Mouse (Mus musculus) cerebellum, adult 11-12 months (tissue): ENCODE measurements around the gene Tsen34.
"Not testable (repeated sequence)": the region's sequence is repeated elsewhere in the genome, so short reads cannot be mapped to it uniquely, and the experiment has no call there.

Source experiments
- DNase-seq: peaks from one replicate; pipeline ENCODE4 v3.0.0; 2022

Gene Tsen34

DNA sequence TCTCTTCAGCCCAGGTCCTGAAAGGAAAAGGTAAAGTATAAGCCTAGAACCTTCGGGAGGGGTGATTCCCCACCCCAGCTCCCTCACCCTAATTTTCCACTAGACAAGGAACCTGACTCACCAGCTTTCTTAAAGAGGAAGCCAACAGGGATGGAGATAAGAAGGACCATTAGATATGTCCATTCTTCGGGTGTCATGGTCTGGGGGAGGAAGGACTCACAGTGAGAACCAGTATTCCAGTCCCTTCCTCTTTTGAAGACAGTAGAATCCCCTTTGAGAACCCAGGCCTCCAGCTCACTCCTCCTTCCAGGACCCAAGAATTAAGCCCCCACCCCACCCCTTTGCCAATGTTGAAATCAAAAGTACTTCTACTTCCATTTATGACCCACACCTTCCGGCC is 744 bp upstream of the Tsen34 start:
- no peak for DNase-seq

DNA sequence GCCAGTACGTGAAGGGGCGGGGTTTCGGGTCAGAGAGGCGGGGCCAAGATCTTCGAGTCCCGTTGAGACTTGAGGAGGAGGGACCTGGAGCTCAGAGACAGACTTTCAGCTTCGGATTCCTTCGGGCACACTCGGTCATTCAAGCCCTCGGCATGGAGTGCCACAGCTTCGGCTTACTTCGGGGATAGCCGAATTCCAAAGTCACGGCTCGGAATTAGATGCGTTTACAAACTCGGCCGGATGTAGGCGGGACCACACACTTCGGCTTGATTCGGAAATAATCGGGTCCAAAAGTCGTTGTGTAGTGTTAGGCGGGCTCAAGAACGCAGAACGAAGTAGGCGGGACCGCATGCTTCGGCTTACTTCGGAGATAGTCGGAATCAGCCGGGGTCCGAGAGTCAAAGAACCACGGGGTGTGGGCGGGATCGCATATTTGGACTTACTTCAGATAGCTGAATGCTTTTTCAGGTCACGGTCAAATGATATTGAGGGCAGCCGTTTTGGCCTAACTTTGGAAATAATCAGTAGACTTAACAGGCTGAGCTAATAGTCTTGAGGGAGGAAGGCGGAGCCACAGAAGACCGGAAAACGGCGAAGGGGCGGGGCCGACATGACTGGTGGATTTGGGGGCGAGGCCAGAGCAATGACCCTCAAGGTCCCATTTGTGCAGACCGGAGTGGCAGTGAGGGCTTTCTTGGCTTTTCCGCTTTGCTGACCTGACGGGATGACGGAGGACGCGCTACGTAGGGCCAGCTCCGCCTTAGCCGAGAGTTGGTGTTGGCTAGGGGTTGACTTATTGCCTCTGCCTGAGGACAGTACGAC is 535 bp downstream of the Tsen34 start, which contains the start of gene Mboat7:
Gene Mboat7, minus strand, starts transcription at position 537 of the 822 bp plus-strand sequence.
- peak; percentile 98 for DNase-seq

DNA sequence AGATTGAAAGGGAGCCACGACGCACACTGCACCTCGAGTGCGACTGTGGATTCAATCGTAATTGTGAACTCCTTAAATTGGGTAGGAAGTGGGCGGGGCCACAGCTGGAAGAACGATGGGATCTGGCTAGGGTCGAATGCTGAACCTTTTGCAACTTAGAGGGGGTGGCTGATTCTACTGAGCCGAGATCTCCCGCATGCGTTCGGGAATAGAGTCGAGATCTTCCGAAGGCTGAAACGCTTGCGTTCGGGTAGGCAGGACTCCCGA is 1.1 kb downstream of the Tsen34 start:
- DNase-seq = no peak

DNA sequence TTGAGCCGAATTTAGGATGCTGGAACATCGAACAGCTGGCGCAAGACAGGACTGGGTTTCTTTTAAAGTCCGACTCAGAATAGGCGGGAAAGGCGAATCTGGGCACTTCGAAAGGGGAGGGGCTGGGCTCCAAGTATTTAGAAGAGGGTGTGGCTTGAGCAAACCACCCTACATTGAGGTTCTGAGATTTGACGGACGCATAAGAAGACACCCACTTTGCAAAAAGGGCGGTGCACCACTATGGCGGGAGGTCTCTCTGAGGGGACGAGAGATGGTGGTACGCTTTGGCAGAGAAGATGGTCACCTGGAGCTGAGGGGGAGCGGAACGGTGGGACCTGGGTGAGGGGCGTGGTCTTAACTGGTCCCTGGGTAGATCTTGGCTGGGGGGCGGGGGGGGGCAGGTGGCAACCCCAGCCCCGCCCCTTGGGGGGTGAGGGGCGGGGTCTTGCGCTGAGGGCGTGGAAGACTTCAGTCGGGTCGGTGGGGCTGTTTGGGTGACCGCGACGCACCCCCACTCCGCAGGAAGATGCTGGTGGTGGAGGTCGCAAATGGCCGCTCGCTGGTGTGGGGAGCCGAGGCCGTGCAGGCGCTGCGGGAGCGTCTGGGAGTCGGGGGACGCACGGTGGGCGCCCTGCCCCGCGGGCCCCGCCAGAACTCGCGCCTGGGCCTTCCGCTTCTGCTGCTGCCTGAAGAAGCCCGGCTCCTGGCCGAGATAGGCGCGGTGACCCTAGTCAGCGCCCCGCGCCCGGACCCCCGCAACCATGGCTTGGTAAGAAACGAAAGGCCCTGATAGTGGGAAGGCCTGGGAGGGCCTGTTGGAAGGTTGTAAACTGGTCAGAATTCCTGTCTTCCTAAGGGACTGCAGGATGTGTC is 1.6 kb downstream of the Tsen34 start:
- peak; percentile 74 for DNase-seq

- not testable (repeated sequence) for DNase-seq
Measured at GRCm38 (mm10) chr7:3694949-3695305, 2.3 kb downstream of the Tsen34 start.

- no peak for DNase-seq
Measured at GRCm38 (mm10) chr7:3698471-3698870, 5.8 kb downstream of the Tsen34 start.

- DNase-seq = no peak
Measured at GRCm38 (mm10) chr7:3703148-3703878, 10.7 kb downstream of the Tsen34 start.

GRCm38 (mm10) chr7:3703879-3704441 is 11.3 kb downstream of the Tsen34 start, which contains the start of gene Rps9:
Rps9 (plus strand) TSS chr7:3703993.
- peak; percentile 96 for DNase-seq

DNA sequence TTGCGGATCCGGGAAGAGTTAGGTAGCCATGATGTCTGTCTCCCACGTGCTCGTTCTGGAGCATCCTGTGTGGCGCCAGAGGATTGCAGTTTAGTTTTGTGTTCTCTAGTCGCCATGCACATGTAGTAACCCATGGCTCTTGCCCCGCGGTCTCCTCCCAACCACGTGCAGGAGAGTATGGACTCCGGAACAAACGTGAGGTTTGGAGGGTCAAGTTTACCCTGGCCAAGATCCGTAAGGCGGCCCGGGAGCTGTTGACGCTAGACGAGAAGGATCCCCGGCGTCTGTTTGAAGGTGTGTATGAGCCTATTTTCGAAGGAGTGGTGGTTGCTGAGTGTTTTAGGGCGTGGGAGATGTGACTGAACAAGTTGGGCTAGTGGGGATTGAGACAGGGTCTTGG is 11.8 kb downstream of the Tsen34 start:
- no peak for DNase-seq

- not testable (repeated sequence) for DNase-seq
Measured at GRCm38 (mm10) chr7:3705461-3705860, 12.8 kb downstream of the Tsen34 start.

DNA sequence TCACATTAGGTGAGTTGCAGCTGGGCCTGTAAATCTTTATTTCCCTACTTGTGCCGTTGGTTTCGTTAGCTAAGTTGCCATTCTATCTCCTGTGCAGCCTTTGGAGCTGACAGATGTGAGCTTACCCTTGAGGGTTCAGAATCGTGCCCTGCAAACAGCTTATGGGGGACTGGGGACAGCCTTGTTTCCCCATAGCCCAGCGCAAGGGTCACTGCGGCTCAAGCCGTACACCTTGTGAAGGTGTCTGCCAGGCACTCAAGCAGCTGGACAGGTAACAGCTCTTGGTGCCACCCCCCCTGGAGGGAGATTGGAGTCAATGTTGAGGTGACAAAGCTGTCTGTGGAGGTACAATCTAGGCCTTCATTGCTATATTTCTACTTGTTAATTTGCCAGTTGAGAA is 13.2 kb downstream of the Tsen34 start:
- DNase-seq = peak; percentile 38

DNA sequence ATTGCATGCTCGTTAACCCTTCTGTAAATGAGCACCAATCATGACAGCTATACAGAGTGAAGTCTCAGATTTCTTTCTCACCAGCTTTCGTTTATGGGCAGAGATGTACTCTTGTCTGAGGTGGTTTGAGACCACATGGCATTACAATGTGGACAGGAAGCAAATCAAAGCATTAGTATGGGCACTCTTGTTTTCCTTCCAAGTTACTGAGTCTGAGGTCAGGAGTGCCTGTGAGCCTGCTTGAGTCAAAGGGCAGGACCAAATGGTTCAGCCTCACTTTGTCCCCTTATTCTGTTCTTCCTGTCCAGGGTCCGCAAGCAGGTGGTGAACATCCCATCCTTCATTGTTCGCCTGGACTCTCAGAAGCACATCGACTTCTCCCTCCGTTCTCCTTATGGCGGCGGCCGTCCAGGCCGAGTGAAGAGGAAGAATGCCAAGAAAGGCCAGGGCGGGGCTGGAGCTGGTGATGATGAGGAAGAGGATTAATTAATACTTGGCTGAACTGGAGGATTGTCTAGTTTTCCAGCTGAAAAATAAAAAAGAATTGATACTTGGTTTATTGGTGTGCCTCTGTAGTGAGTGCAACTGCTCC is 13.8 kb downstream of the Tsen34 start:
- peak; percentile 35 for DNase-seq

GRCm38 (mm10) chr7:3707027-3707426 is 14.4 kb downstream of the Tsen34 start:
- no peak for DNase-seq

- no peak for DNase-seq
Measured at GRCm38 (mm10) chr7:3707568-3708413, 15.1 kb downstream of the Tsen34 start.

DNA sequence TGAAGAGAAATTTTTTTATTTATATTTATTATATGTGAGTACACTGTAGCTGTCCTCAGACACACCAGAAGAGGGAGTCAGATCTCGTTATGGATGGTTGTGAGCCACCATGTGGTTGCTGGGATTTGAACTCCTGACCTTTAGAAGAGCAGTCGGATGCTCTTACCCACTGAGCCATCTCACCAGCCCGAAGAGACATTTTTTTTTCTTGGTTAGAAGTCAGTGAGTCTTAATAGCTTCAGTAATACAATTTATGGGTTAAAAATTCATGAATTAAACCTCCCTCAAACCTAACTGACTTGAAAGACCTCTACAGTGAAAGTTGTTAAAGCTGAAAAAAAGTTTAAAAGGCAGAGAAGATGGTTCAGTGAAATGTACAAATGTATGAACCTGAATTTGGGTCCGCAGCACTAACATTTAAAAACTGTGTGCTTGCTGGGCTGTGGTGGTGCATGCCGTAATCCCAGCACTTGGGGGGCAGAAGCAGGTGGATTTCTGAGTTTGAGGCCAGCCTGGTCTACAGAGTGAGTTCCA is 15.9 kb downstream of the Tsen34 start:
- not testable (repeated sequence) for DNase-seq

GRCm38 (mm10) chr7:3709000-3709399 is 16.3 kb downstream of the Tsen34 start:
- DNase-seq = no peak

DNA sequence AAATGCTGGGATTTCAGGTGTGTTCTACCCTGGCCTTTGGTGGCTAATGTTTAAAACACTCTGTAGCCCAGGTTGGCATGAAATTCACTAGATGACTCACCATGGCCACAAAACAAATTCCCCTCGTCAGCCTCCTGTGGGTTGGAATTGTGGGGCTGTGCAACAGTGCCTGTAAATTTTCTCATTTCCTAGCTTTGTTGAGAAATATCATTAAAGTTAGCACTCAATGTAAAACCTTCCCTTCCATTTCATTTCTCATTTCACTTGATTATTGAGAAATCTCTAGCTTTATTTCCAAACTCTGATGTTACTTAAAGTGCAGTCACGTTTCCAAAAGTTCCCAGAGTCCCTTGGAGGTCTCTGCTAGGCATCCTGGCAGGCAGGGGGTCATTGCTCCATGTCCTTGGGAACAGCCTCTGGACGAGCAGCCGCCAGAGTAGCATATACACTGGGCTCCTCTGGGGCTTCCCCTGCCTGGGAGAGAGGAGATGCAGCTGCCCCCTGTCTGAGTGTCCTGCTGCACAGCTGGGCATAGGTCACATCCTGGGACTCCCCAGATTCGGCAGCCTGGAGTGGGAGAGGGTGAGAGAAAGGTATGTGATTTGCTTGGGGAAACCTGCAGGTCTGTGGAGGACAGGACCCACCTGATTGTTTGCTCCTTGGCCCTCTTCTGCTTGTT is 19.7 kb downstream of the Tsen34 start:
- no peak for DNase-seq

- no peak for DNase-seq
Measured at GRCm38 (mm10) chr7:3715249-3715648, 22.6 kb downstream of the Tsen34 start.

DNA sequence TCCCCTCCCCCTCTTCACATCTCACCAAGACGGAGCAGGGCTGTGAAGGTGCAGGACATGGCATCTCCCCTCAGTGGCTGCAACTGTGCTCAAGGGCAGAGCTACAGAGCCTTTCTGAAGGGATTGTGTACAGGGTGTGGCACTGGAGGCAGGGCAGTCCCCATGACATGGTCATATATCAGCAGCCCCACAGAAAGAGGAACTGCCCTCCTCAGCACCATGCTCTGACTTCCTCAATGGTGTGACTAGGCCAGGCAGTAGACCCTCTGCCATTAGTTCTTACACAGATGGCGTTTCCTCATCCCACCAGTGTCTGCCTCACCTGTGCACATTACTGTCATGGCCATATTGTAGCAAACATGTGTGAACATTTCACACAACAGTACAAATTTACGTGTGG is 27.6 kb downstream of the Tsen34 start, which contains the start of gene Pirb:
Gene Pirb, minus strand, starts transcription at position 124 of the 400 bp plus-strand sequence.
- DNase-seq = not testable (repeated sequence)

DNA sequence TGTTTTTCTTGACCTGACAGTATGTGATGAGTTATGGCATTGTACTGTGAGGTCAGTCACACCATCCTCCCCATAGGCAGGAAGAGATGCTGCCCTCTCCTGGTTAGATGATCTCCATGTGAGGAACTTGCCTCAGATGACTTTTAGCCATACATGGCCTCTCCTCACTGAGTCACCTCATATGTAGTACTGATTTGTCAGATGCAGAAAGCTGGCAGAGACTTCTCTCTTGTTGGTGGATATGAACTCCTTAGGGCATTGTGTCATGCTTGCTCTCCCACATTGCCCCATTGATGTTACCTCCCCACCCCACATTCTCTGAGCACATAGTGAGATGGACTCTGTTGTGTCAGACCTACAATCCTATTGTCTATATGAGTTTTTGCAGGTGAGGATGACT is 32.8 kb downstream of the Tsen34 start:
- not testable (repeated sequence) for DNase-seq

DNA sequence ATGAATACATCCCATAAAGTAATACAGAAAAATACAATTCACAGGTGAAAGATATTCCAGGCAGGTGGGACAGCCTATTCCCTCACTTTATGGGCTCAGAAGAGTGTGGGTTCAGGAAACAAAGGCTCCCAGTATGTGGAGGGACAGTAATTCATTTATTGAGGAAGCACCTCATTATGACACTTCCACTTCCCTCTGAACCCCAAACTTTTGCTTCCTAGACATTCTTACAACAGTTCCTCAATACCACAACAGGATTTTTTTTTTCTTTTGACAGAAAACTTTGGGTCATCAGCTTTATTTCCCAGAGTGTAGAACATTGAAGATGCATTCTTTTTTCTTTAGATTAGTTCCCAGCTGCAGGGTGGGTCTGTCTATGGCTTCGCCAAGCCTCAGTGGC is 40.0 kb downstream of the Tsen34 start:
- not testable (repeated sequence) for DNase-seq
